Mouse (Mus musculus) E14TG2a.4 (cell line): ENCODE data around the gene Slc1a4.

ENCODE experiments used
- H3K27me3 ChIP-seq: 2 replicates; pipeline ENCODE4 v1.6.1; 2014; ENCODE audit warnings: low read length, control low read depth; ENCODE audit not compliant: insufficient read depth
- H3K36me3 ChIP-seq: 2 replicates; pipeline ENCODE4 v1.6.1; 2014; ENCODE audit warnings: low read length, control low read depth; ENCODE audit not compliant: insufficient read depth
- H3K4me1 ChIP-seq: replicated peaks from 2 replicates; pipeline ENCODE4 v1.6.1; 2014; ENCODE audit warnings: low read depth, low read length, control low read depth
- H3K4me3 ChIP-seq: replicated peaks from 2 replicates; pipeline ENCODE4 v1.5.1; 2014; ENCODE audit warnings: mild to moderate bottlenecking, low read length
- H3K9me3 ChIP-seq: 2 replicates; pipeline ENCODE4 v1.6.1; 2014; ENCODE audit warnings: low read length, control low read depth
- CTCF ChIP-seq: conservative IDR thresholded peaks from 2 replicates; pipeline ENCODE4 v1.5.1; 2014; ENCODE audit warnings: low read length
- NANOG ChIP-seq: IDR thresholded peaks from 2 replicates; pipeline ENCODE4 v1.6.1; 2014; ENCODE audit warnings: borderline replicate concordance, low read length, mixed read lengths
- POU5F1 ChIP-seq: IDR thresholded peaks from 2 replicates; pipeline ENCODE4 v1.6.1; 2014; ENCODE audit warnings: low read length, borderline replicate concordance

Slc1a4 gene

DNA sequence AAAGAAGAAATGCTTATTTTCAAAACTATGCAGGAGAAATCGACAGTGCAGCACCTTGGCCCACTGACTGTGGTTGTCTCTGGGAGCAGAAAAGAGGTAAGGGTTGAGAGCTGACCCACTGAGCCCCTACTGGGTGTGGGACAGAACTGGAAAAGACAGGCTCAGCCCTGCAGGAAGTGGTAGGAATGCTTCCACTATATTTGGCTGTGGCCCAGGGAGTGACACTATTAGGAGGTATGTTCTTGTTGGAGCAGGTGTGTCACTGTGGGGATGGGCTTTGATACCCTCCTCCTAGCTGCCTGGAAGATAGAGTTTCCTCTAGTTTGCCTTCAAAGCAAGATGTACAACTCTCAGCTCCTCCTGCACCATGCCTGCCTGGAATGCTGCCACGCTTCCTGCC is 16.0 kb upstream of the Slc1a4 start:
- peaks cover 9% of the 10 kb centered on the region for H3K4me1 ChIP-seq
- H3K36me3 ChIP-seq = no peaks in the 10 kb centered on the region
- H3K9me3 ChIP-seq = no peaks in the 10 kb centered on the region
- H3K27me3 ChIP-seq = no peaks in the 10 kb centered on the region
- H3K4me3 ChIP-seq = no peak overlapping the region
- TF ChIP-seq CTCF (no peak), NANOG (no peak), POU5F1 (no peak)

DNA sequence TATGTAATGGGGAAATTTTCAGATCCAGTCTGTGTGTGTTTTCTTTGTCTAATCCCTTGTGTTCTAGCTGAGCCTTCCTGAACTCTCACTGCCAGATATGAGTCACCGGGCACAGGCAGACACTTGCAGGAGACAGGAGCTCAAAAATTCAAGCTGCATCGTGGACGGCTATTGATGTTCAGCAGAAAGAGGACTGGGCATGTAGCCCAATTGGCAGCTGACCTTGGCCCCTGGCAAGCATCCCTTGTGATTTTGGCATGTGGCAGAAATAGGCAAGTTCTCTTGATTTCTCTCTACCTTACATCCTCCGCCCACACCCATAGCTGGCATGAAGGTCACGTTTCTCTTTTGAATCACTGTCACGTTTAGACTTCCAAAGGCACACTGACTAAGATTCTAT is 15.0 kb upstream of the Slc1a4 start:
- Histone ChIP-seq H3K4me3 (no peak overlapping the region), H3K9me3 (no peaks in the 10 kb centered on the region), H3K27me3 (no peaks in the 10 kb centered on the region), H3K36me3 (no peaks in the 10 kb centered on the region), H3K4me1 (peaks cover 3% of the 10 kb centered on the region; the same call in 1 of the 2 replicates)
- no peak for TF ChIP-seq POU5F1
- no peak for TF ChIP-seq CTCF
- no peak for TF ChIP-seq NANOG

DNA sequence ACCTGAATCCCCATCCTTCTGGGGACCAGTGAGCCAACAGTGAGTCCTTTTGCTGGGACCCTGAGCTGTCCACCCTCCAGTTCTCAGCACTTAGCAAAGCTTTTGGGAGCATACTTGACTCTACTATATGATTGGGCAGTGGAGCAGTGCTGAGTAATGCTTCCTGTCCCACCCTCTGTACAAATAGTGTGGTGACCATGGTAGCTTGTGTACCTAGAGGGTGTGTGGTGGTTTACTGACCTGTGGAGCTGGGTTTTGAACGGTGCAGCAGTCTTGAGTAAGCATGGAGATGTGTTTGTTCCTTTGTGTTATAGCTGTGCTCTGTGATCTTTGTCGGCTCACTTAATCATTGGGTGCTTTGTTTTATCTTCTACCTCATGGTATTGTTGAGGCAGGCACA is 13.9 kb upstream of the Slc1a4 start:
- no peaks in the 10 kb centered on the region for H3K27me3 ChIP-seq
- H3K4me3 ChIP-seq = no peak overlapping the region
- TF ChIP-seq POU5F1 (no peak), CTCF (no peak), NANOG (no peak)

DNA sequence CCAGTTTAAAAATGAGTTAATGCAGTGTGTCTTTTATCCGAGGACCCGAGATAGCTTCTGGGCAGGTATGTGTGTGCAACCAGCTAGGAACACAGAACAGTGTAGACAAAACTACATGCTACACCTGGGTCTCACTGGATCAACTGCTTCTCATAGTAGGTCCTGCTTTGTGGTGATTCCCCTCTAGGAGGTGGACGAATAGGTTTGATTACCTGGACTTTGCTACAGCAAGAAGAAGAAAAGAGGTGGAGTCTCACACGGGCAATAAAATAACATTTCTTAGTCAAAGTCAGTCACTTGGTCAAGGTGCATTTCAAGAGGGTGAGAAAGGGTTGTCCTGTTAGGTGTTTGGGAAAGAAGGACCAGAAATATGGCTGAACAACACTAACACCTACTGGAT is 11.4 kb upstream of the Slc1a4 start:
- peaks cover 4% of the 10 kb centered on the region for H3K4me1 ChIP-seq
- TF ChIP-seq CTCF (no peak), NANOG (no peak), POU5F1 (no peak)
- no peaks in the 10 kb centered on the region for H3K9me3 ChIP-seq
- no peaks in the 10 kb centered on the region for H3K27me3 ChIP-seq
- no peaks in the 10 kb centered on the region for H3K36me3 ChIP-seq
- no peak overlapping the region for H3K4me3 ChIP-seq

More for the DNA sequence above, 13.9 kb upstream of the Slc1a4 start:
- Histone ChIP-seq H3K4me1 (peaks cover 3% of the 10 kb centered on the region; the same call in 1 of the 2 replicates), H3K36me3 (no peaks in the 10 kb centered on the region), H3K9me3 (no peaks in the 10 kb centered on the region)

DNA sequence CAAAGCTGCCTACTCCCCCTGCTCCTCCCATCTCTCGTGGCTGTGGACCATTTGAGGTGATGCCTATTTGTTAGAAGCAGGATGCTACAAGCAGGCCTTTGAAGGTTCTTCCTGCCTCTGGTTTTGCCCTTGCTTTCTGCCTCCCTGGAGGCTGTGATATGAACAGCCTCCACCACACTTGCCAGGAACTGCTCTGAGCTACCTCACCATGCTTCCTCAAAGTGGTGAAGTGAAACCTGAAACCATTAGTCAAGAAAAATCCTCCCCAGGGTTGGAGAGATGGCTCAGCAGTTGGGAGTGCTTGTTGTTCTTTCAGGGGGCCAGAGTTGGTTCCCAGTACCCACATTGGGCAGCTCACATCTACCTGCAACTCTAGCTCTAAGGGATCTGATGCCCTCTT is 9.1 kb upstream of the Slc1a4 start:
- no peaks in the 10 kb centered on the region for H3K36me3 ChIP-seq
- H3K27me3 ChIP-seq = no peaks in the 10 kb centered on the region
- no peaks in the 10 kb centered on the region for H3K9me3 ChIP-seq
- no peak overlapping the region for H3K4me3 ChIP-seq
- TF ChIP-seq POU5F1 (no peak), NANOG (no peak), CTCF (no peak)
- H3K4me1 ChIP-seq = peaks cover 17% of the 10 kb centered on the region

DNA sequence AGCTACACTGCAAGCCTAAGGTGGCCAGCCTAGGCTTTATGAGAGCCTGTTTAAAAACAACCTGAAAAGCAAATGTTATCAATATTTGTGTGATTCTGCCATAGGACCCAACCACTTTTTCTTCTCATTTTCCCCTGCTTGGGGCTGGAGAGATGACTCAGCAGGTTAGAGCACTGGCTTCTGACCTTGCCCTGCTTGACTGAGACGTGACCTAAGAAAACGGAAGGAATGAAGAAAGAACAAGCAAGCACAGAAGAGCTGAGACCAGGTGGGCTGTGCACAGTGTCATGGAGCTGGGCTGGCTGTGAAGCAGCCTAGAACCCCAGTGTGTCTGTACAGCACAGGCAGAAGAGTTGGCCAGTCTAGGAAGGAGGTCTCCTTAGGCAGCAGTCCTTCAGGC is 6.2 kb upstream of the Slc1a4 start:
- H3K9me3 ChIP-seq = no peaks in the 10 kb centered on the region
- no peaks in the 10 kb centered on the region for H3K27me3 ChIP-seq
- H3K4me1 ChIP-seq = peaks cover 26% of the 10 kb centered on the region
- no peak overlapping the region for H3K4me3 ChIP-seq
- TF ChIP-seq CTCF (no peak), NANOG (no peak), POU5F1 (no peak)
- no peaks in the 10 kb centered on the region for H3K36me3 ChIP-seq

DNA sequence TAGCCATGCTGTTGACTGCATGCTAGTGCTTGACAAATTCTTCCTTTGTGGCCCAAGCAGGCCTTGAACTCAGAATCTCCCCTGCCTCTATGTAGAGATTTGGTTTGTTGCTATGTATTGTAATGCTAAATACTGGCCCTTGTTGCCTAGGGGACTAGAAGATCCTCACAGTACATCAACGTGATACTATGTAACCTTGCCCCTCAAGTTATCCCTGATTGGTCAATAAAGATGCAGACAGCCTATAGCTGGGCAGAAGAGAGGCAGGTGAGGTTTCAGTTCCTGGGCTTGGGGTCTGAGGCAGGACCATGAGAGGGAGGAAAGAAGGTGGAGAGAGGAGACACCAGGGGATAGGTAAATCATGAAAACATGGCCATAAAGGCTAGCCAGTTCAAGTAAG is 1.8 kb upstream of the Slc1a4 start:
- H3K36me3 ChIP-seq = peaks cover 10% of the 10 kb centered on the region; the same call in 1 of the 2 replicates
- H3K4me1 ChIP-seq = peaks cover 52% of the 10 kb centered on the region
- H3K4me3 ChIP-seq = no peak overlapping the region
- no peaks in the 10 kb centered on the region for H3K27me3 ChIP-seq
- TF ChIP-seq POU5F1 (peak; percentile 49; the same call in 1 of the 2 replicates), CTCF (no peak)
- peaks cover 8% of the 10 kb centered on the region; the same call in 1 of the 2 replicates for H3K9me3 ChIP-seq

DNA sequence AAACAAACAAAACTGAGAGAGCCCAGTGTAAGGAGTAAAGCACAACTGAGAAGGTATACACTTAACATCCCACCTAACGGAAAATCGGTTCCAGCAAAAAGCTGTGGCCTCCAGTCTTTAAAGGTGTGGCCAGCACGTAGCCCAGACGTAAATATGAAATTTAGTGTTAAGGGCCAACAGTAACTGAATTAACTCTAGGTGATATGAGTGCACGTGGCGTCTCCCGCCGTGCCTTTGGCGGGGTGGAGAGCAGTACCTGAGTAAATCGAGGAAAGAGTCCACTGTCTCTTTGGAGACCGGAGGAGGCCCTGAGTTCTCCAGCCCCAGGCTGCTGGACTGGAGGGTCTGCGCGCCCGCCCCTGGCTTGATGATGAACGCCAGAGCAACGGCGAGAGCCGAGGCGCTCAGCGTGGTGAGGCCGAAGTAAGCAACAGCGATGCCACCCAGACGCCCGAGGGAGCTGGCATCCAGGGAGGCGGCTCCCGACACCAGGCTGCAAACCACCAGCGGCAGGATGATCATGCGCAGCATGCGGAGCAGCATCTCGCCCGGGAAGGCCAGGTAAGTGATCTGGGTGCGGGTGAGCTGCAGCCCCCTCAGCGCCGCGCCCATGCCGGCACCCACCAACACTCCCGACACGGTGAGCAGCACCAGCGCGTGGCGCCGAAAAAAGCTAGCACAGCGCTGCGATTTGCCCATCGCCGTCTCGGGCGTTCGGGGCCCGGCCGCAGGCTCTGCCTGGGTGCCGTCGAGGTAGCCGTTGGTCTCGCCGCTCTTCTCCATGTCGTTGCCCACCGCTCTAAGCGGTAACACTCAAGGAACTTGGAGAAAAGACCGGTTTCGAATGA is 599 bp downstream of the Slc1a4 start:
- peaks cover 8% of the 10 kb centered on the region; the same call in 1 of the 2 replicates for H3K9me3 ChIP-seq
- H3K36me3 ChIP-seq = peaks cover 25% of the 10 kb centered on the region
- no peaks in the 10 kb centered on the region for H3K27me3 ChIP-seq
- no peak for TF ChIP-seq NANOG
- no peak for TF ChIP-seq POU5F1
- no peak for TF ChIP-seq CTCF
- peak overlapping the region; percentile 93 for H3K4me3 ChIP-seq
- peaks cover 52% of the 10 kb centered on the region for H3K4me1 ChIP-seq
